Mouse (Mus musculus): ENCODE results near the gene Map3k19. TPM values are rescaled to one million over a fixed set of nuclear protein-coding genes. Genes with fewer than 3 reads are reported as not detected.

The Map3k19 gene
- polyA plus RNA-seq, 1 experiment from 2014 or later: 0.47 TPM

- Histone ChIP-seq H3K4me1 (ENCODE audit: control insufficient read depth, insufficient read depth, low read length) (no peaks in the 10 kb centered on the region), H3K27me3 (ENCODE audit: control insufficient read depth, insufficient read depth, low read length) (no peaks in the 10 kb centered on the region), H3K9me3 (ENCODE audit: control insufficient read depth, low read length) (no peaks in the 10 kb centered on the region), H3K9ac (replicated peaks; ENCODE audit: low read length) (no peak overlapping the region), H3K36me3 (ENCODE audit: control insufficient read depth, insufficient read depth, low read length) (no peaks in the 10 kb centered on the region), H3K4me2 (ENCODE audit: low read length) (no peak overlapping the region), H3K4me3 (replicated peaks; ENCODE audit: low read depth, low read length) (no peak overlapping the region), H3K27ac (replicated peaks; ENCODE audit: low read depth, low read length) (no peak overlapping the region)
- DNase-seq (no peak), ATAC-seq (ENCODE audit: low FRiP score, low TSS enrichment) (no peak)
- WGBS: 87% methylated on average over 9 of the region's 9 CpGs
Observed at GRCm38 (mm10) chr1:127858945-127859648, 4.3 kb upstream of the Map3k19 start.

- ATAC-seq (ENCODE audit: low FRiP score, low TSS enrichment) (no peak), DNase-seq (no peak)
- Histone ChIP-seq H3K4me1 (ENCODE audit: control insufficient read depth, insufficient read depth, low read length) (no peaks in the 10 kb centered on the region), H3K27ac (replicated peaks; ENCODE audit: low read depth, low read length) (no peak overlapping the region), H3K9ac (replicated peaks; ENCODE audit: low read length) (no peak overlapping the region), H3K4me2 (ENCODE audit: low read length) (no peak overlapping the region), H3K27me3 (ENCODE audit: control insufficient read depth, insufficient read depth, low read length) (no peaks in the 10 kb centered on the region), H3K9me3 (ENCODE audit: control insufficient read depth, low read length) (peaks cover 9% of the 10 kb centered on the region), H3K36me3 (ENCODE audit: control insufficient read depth, insufficient read depth, low read length) (no peaks in the 10 kb centered on the region), H3K4me3 (replicated peaks; ENCODE audit: low read depth, low read length) (no peak overlapping the region)
- WGBS: 93% methylated on average over 7 of the region's 7 CpGs
Observed at GRCm38 (mm10) chr1:127850075-127850610, 4.7 kb downstream of the Map3k19 start.

GRCm38 (mm10) chr1:127845472-127845871 lies 9.4 kb downstream of the Map3k19 start:
- Histone ChIP-seq H3K4me2 (ENCODE audit: low read length) (no peak overlapping the region), H3K27ac (replicated peaks; ENCODE audit: low read depth, low read length) (no peak overlapping the region), H3K9ac (replicated peaks; ENCODE audit: low read length) (no peak overlapping the region), H3K9me3 (ENCODE audit: control insufficient read depth, low read length) (no peaks in the 10 kb centered on the region), H3K4me3 (replicated peaks; ENCODE audit: low read depth, low read length) (no peak overlapping the region), H3K27me3 (ENCODE audit: control insufficient read depth, insufficient read depth, low read length) (no peaks in the 10 kb centered on the region), H3K36me3 (ENCODE audit: control insufficient read depth, insufficient read depth, low read length) (no peaks in the 10 kb centered on the region), H3K4me1 (ENCODE audit: control insufficient read depth, insufficient read depth, low read length) (no peaks in the 10 kb centered on the region)
- DNase-seq (no peak), ATAC-seq (ENCODE audit: low FRiP score, low TSS enrichment) (no peak)
- 83% methylated on average over 5 of the region's 5 CpGs for WGBS

GRCm38 (mm10) chr1:127838602-127839001 lies 16.2 kb downstream of the Map3k19 start:
- Histone ChIP-seq H3K27me3 (ENCODE audit: control insufficient read depth, insufficient read depth, low read length) (no peaks in the 10 kb centered on the region), H3K36me3 (ENCODE audit: control insufficient read depth, insufficient read depth, low read length) (no peaks in the 10 kb centered on the region), H3K9ac (replicated peaks; ENCODE audit: low read length) (no peak overlapping the region), H3K4me1 (ENCODE audit: control insufficient read depth, insufficient read depth, low read length) (no peaks in the 10 kb centered on the region), H3K9me3 (ENCODE audit: control insufficient read depth, low read length) (no peaks in the 10 kb centered on the region), H3K27ac (replicated peaks; ENCODE audit: low read depth, low read length) (no peak overlapping the region), H3K4me3 (replicated peaks; ENCODE audit: low read depth, low read length) (no peak overlapping the region), H3K4me2 (ENCODE audit: low read length) (no peak overlapping the region)
- ATAC-seq (ENCODE audit: low FRiP score, low TSS enrichment) (no peak), DNase-seq (no peak)
- 72% methylated on average over 1 of the region's 1 CpGs for WGBS

GRCm38 (mm10) chr1:127836619-127837018 lies 18.2 kb downstream of the Map3k19 start:
- H3K4me2 ChIP-seq (ENCODE audit: low read length): no peak overlapping the region
- H3K9me3 ChIP-seq (ENCODE audit: control insufficient read depth, low read length): no peaks in the 10 kb centered on the region
- DNase-seq (no peak), ATAC-seq (ENCODE audit: low FRiP score, low TSS enrichment) (no peak)
- H3K27ac ChIP-seq (replicated peaks; ENCODE audit: low read depth, low read length): no peak overlapping the region
- no peak overlapping the region for H3K9ac ChIP-seq (replicated peaks; ENCODE audit: low read length)
- H3K27me3 ChIP-seq (ENCODE audit: control insufficient read depth, insufficient read depth, low read length): no peaks in the 10 kb centered on the region
- H3K4me1 ChIP-seq (ENCODE audit: control insufficient read depth, insufficient read depth, low read length): no peaks in the 10 kb centered on the region
- 74% methylated on average over 4 of the region's 4 CpGs for WGBS
- H3K4me3 ChIP-seq (replicated peaks; ENCODE audit: low read depth, low read length): no peak overlapping the region
- no peaks in the 10 kb centered on the region for H3K36me3 ChIP-seq (ENCODE audit: control insufficient read depth, insufficient read depth, low read length)

GRCm38 (mm10) chr1:127834202-127834601 lies 20.6 kb downstream of the Map3k19 start:
- H3K9me3 ChIP-seq (ENCODE audit: control insufficient read depth, low read length): no peaks in the 10 kb centered on the region
- WGBS: 80% methylated on average over 4 of the region's 4 CpGs
- H3K4me1 ChIP-seq (ENCODE audit: control insufficient read depth, insufficient read depth, low read length): no peaks in the 10 kb centered on the region
- H3K4me2 ChIP-seq (ENCODE audit: low read length): no peak overlapping the region
- no peaks in the 10 kb centered on the region for H3K27me3 ChIP-seq (ENCODE audit: control insufficient read depth, insufficient read depth, low read length)
- H3K9ac ChIP-seq (replicated peaks; ENCODE audit: low read length): no peak overlapping the region
- H3K27ac ChIP-seq (replicated peaks; ENCODE audit: low read depth, low read length): no peak overlapping the region
- no peak overlapping the region for H3K4me3 ChIP-seq (replicated peaks; ENCODE audit: low read depth, low read length)
- no peak for ATAC-seq (ENCODE audit: low FRiP score, low TSS enrichment)
- no peaks in the 10 kb centered on the region for H3K36me3 ChIP-seq (ENCODE audit: control insufficient read depth, insufficient read depth, low read length)
- DNase-seq: no peak

GRCm38 (mm10) chr1:127833714-127834113 lies 21.1 kb downstream of the Map3k19 start:
- Histone ChIP-seq H3K36me3 (ENCODE audit: control insufficient read depth, insufficient read depth, low read length) (no peaks in the 10 kb centered on the region), H3K4me2 (ENCODE audit: low read length) (no peak overlapping the region), H3K27ac (replicated peaks; ENCODE audit: low read depth, low read length) (no peak overlapping the region), H3K4me3 (replicated peaks; ENCODE audit: low read depth, low read length) (no peak overlapping the region), H3K27me3 (ENCODE audit: control insufficient read depth, insufficient read depth, low read length) (no peaks in the 10 kb centered on the region), H3K9ac (replicated peaks; ENCODE audit: low read length) (no peak overlapping the region), H3K4me1 (ENCODE audit: control insufficient read depth, insufficient read depth, low read length) (no peaks in the 10 kb centered on the region), H3K9me3 (ENCODE audit: control insufficient read depth, low read length) (no peaks in the 10 kb centered on the region)
- ATAC-seq (ENCODE audit: low FRiP score, low TSS enrichment) (no peak), DNase-seq (no peak)
- 64% methylated on average over 2 of the region's 2 CpGs for WGBS

GRCm38 (mm10) chr1:127830215-127830921 lies 24.5 kb downstream of the Map3k19 start:
- Histone ChIP-seq H3K4me1 (ENCODE audit: control insufficient read depth, insufficient read depth, low read length) (no peaks in the 10 kb centered on the region), H3K4me3 (replicated peaks; ENCODE audit: low read depth, low read length) (no peak overlapping the region), H3K9me3 (ENCODE audit: control insufficient read depth, low read length) (no peaks in the 10 kb centered on the region), H3K4me2 (ENCODE audit: low read length) (no peak overlapping the region), H3K9ac (replicated peaks; ENCODE audit: low read length) (no peak overlapping the region), H3K27ac (replicated peaks; ENCODE audit: low read depth, low read length) (no peak overlapping the region), H3K27me3 (ENCODE audit: control insufficient read depth, insufficient read depth, low read length) (no peaks in the 10 kb centered on the region), H3K36me3 (ENCODE audit: control insufficient read depth, insufficient read depth, low read length) (no peaks in the 10 kb centered on the region)
- no peak for ATAC-seq (ENCODE audit: low FRiP score, low TSS enrichment)
- 89% methylated on average over 13 of the region's 13 CpGs for WGBS
- no peak for DNase-seq

GRCm38 (mm10) chr1:127827325-127827724 lies 27.5 kb downstream of the Map3k19 start:
- Histone ChIP-seq H3K4me3 (replicated peaks; ENCODE audit: low read depth, low read length) (no peak overlapping the region), H3K4me1 (ENCODE audit: control insufficient read depth, insufficient read depth, low read length) (no peaks in the 10 kb centered on the region), H3K9ac (replicated peaks; ENCODE audit: low read length) (no peak overlapping the region), H3K4me2 (ENCODE audit: low read length) (no peak overlapping the region), H3K36me3 (ENCODE audit: control insufficient read depth, insufficient read depth, low read length) (no peaks in the 10 kb centered on the region), H3K27me3 (ENCODE audit: control insufficient read depth, insufficient read depth, low read length) (no peaks in the 10 kb centered on the region), H3K9me3 (ENCODE audit: control insufficient read depth, low read length) (no peaks in the 10 kb centered on the region), H3K27ac (replicated peaks; ENCODE audit: low read depth, low read length) (no peak overlapping the region)
- ATAC-seq (ENCODE audit: low FRiP score, low TSS enrichment) (no peak), DNase-seq (peak; percentile 85)
- WGBS: 25% methylated on average over 2 of the region's 2 CpGs

All from midbrain, embryonic 14.5 days (tissue).